Mouse (Mus musculus): ENCODE results near the gene Rac1. TPM values are rescaled to one million over a fixed set of nuclear protein-coding genes. Genes with fewer than 3 reads are reported as not detected.

Rac1 gene
- polyA plus RNA-seq, 1 experiment: 441 TPM

Other genes with a start within 250 kb of the Rac1 start
- gene Zfp853, start 234.4 kb downstream of the Rac1 start, polyA plus RNA-seq (2012; rRNA removed): 0.43 and 0.49 TPM in 2 replicates
- 8.4 and 10.6 TPM in 2 replicates for gene E130309D02Rik, start 212.7 kb downstream of the Rac1 start, polyA plus RNA-seq (2012; rRNA removed)
- 55.0 and 65.8 TPM in 2 replicates for gene Zdhhc4, start 198.8 kb downstream of the Rac1 start, polyA plus RNA-seq (2012; rRNA removed)
- gene Grid2ip, start 170.7 kb downstream of the Rac1 start, polyA plus RNA-seq (2012; rRNA removed): 0.44 and 0.46 TPM in 2 replicates
- gene Kdelr2, start 124.2 kb downstream of the Rac1 start, polyA plus RNA-seq (2012; rRNA removed): 104 and 105 TPM in 2 replicates
- gene Daglb, start 63.5 kb downstream of the Rac1 start, polyA plus RNA-seq (2012; rRNA removed): 22.1 and 26.7 TPM in 2 replicates
- 43.7 and 45.6 TPM in 2 replicates for gene Cyth3, start 94.4 kb upstream of the Rac1 start, polyA plus RNA-seq (2012; rRNA removed)
- gene Usp42, start 204.2 kb upstream of the Rac1 start, polyA plus RNA-seq (2012; rRNA removed): 4.2 and 6.6 TPM in 2 replicates